Comparison of ENCODE assay signal across 8 mouse cellular contexts in the genomic region with DNA sequence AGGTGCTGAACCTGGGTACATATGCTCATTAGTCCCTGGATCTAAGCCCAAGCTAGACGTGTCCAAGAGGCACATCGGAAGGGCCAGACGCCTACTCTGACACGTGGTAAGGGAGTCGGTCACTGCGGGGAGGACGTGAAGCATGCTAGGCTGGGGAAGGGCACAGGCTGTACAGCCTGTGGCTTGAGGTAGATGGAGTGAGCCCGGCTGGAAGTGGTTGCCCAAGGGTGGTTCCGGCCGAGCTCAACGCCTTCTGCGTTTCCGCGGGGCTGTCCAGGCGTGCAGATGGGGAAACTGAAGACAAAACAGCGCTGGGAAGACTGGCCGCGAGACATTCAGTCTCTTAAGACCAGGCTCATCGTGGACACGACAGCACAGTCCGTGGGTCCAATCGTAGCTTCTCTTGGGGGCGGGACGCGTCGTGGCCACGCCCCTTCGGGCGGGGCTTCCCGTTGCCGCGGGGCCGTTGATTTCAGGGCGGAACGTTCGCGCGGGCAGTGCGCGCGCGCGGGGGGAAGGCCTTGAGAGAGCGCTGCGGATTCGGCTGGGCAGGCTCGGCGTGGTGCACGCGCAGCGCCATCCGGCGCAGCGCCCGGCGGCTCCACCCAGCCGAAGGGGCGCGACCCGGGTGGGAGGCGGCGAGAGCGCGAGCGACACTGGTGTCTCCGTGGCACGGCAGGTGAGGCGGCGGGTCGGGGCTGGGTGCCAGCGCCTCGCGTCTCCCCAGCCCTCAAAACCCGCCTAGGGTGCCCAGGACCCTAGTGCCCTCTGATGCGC. TPM values are rescaled to one million over a fixed set of nuclear protein-coding genes. Genes with fewer than 3 reads are reported as not detected.
A peak's percentile ranks its signal among the peaks of the same experiment; 100 is the strongest.
DNase-seq lines count a peak whose midpoint lies in the region; ATAC-seq and TF ChIP-seq lines count a peak whose summit lies in the region.

No protein-coding gene starts in this region.

- ATAC-seq in heart, embryonic 11.5 days (replicated peaks; ENCODE audit: insufficient number of reproducible peaks, low FRiP score, low TSS enrichment): peak; percentile 96
- ATAC-seq in kidney, embryonic 16.5 days (ENCODE audit: low FRiP score, low TSS enrichment): peak; percentile 94

- H3ac ChIP-seq in myocyte (ENCODE audit: control insufficient read depth, insufficient read length): peak overlapping the region; percentile 66

- H3K4me3 ChIP-seq in bone marrow macrophage, adult 2 months (ENCODE audit: insufficient read depth, low read length): peak overlapping the region; percentile 85
- H3K4me3 ChIP-seq in embryonic fibroblast, embryonic 13.5 days (ENCODE audit: insufficient read depth, low read length): peak overlapping the region; percentile 69
- H3K4me3 ChIP-seq in heart, embryonic 11.5 days (ENCODE audit: low read depth, low read length): peak overlapping the region; percentile 79
- H3K4me3 ChIP-seq in kidney, embryonic 16.5 days (ENCODE audit: low read length): peak overlapping the region; percentile 73
- H3K4me3 ChIP-seq in liver, adult 2 months (ENCODE audit: insufficient read depth, low read depth, low read length): peak overlapping the region; percentile 59
- peak overlapping the region; percentile 58 for H3K4me3 ChIP-seq in myocyte

- WGBS in heart, embryonic 11.5 days (ENCODE audit: insufficient replicate concordance): under 1% methylated on average over 63 of the region's 75 CpGs
- WGBS in kidney, embryonic 16.5 days: under 1% methylated on average over 64 of the region's 75 CpGs
- under 1% methylated on average over 74 of the region's 75 CpGs for WGBS in liver, adult 2 months

- no peak for TF ChIP-seq CTCF in bone marrow macrophage, adult 2 months (IDR thresholded peaks at IDR 0.05; ENCODE audit: low read depth, low read length)
- TF ChIP-seq CTCF in embryonic fibroblast, embryonic 13.5 days (IDR thresholded peaks at IDR 0.05; ENCODE audit: borderline replicate concordance, insufficient read depth, low read length): no peak
- TF ChIP-seq CTCF in liver, adult 2 months (IDR thresholded peaks at IDR 0.05; ENCODE audit: low read depth, low read length): no peak

- TF ChIP-seq POLR2A in bone marrow macrophage, adult 2 months (IDR thresholded peaks at IDR 0.05; ENCODE audit: borderline replicate concordance, low read depth, low read length): no peak; the same call in 1 of the 2 replicates
- peak; percentile 88 for TF ChIP-seq POLR2A in embryonic fibroblast, embryonic 13.5 days (IDR thresholded peaks at IDR 0.05; ENCODE audit: low read depth, low read length)
- TF ChIP-seq POLR2A in liver, adult 2 months (IDR thresholded peaks at IDR 0.05; ENCODE audit: extremely low read depth, insufficient read depth, low read length): 0 out of 2 replicates have a peak, but pooled peaks have one; percentile 29
- TF ChIP-seq POLR2A in myocyte (IDR thresholded peaks at IDR 0.05; ENCODE audit: insufficient read length, low read depth): peak; percentile 84

- peak overlapping the region; percentile 86 for H3K9ac ChIP-seq in heart, embryonic 11.5 days (ENCODE audit: low read depth, low read length)
- H3K9ac ChIP-seq in kidney, embryonic 16.5 days (replicated peaks; ENCODE audit: low read length): peak overlapping the region; percentile 77
- peak overlapping the region; percentile 70 for H3K9ac ChIP-seq in liver, adult 2 months (ENCODE audit: low read depth, low read length)

- no peaks in the 10 kb centered on the region for H3K79me2 ChIP-seq in liver, adult 2 months (ENCODE audit: control insufficient read depth, insufficient read depth, low read length)
- peaks cover 46% of the 10 kb centered on the region for H3K79me2 ChIP-seq in myocyte (ENCODE audit: control insufficient read depth, insufficient read depth)

- peaks cover 33% of the 10 kb centered on the region for H3K4me1 ChIP-seq in bone marrow macrophage, adult 2 months (ENCODE audit: control insufficient read depth, insufficient read depth, low read length)
- H3K4me1 ChIP-seq in embryonic fibroblast, embryonic 13.5 days (ENCODE audit: control insufficient read depth, insufficient read depth, low read length): peaks cover 10% of the 10 kb centered on the region
- H3K4me1 ChIP-seq in heart, embryonic 11.5 days (ENCODE audit: control insufficient read depth, insufficient read depth, low read length): peaks cover 14% of the 10 kb centered on the region
- peaks cover 18% of the 10 kb centered on the region for H3K4me1 ChIP-seq in kidney, embryonic 16.5 days (ENCODE audit: insufficient read depth, low read length)
- H3K4me1 ChIP-seq in liver, adult 2 months (ENCODE audit: control insufficient read depth, insufficient read depth, low read length): peaks cover 3% of the 10 kb centered on the region; the same call in 1 of the 2 replicates

- H3K9me3 ChIP-seq in heart, embryonic 11.5 days (replicated peaks; ENCODE audit: control insufficient read depth, low read length): no peaks in the 10 kb centered on the region
- no peaks in the 10 kb centered on the region for H3K9me3 ChIP-seq in kidney, embryonic 16.5 days (ENCODE audit: low read length)

- H3K27ac ChIP-seq in bone marrow macrophage, adult 2 months (ENCODE audit: insufficient read depth, low read depth, low read length): peak overlapping the region; percentile 40
- H3K27ac ChIP-seq in embryonic fibroblast, embryonic 13.5 days (ENCODE audit: insufficient read depth, low read length): peak overlapping the region; percentile 34; the same call in 1 of the 2 replicates
- H3K27ac ChIP-seq in heart, embryonic 11.5 days (ENCODE audit: low read depth, low read length): peak overlapping the region; percentile 24; the same call in 1 of the 2 replicates
- peak overlapping the region; percentile 63; the same call in 1 of the 2 replicates for H3K27ac ChIP-seq in kidney, embryonic 16.5 days (ENCODE audit: low read length)
- no peak overlapping the region for H3K27ac ChIP-seq in liver, adult 2 months (replicated peaks; ENCODE audit: insufficient read depth, low read depth, low read length)

- no peaks in the 10 kb centered on the region for H3K36me3 ChIP-seq in heart, embryonic 11.5 days (ENCODE audit: control insufficient read depth, insufficient read depth, low read length)
- H3K36me3 ChIP-seq in kidney, embryonic 16.5 days (ENCODE audit: insufficient read depth, low read length): no peaks in the 10 kb centered on the region
- H3K36me3 ChIP-seq in liver, adult 2 months (ENCODE audit: control insufficient read depth, insufficient read depth, low read length): no peaks in the 10 kb centered on the region
- H3K36me3 ChIP-seq in myocyte (ENCODE audit: control insufficient read depth, insufficient read depth): no peaks in the 10 kb centered on the region
- no peaks in the 10 kb centered on the region for H3K36me3 ChIP-seq in splenic B cell, adult 2 months (ENCODE audit: control insufficient read depth, insufficient read depth, low read length, poor library complexity, severe bottlenecking)

- peaks cover 8% of the 10 kb centered on the region for H3K27me3 ChIP-seq in heart, embryonic 11.5 days (ENCODE audit: control insufficient read depth, insufficient read depth, low read length)
- H3K27me3 ChIP-seq in kidney, embryonic 16.5 days (ENCODE audit: insufficient read depth, low read length): no peaks in the 10 kb centered on the region; the same call in 1 of the 2 replicates
- no peaks in the 10 kb centered on the region for H3K27me3 ChIP-seq in liver, adult 2 months (ENCODE audit: control insufficient read depth, insufficient read depth, low read length)
- H3K27me3 ChIP-seq in myocyte (ENCODE audit: control insufficient read depth, insufficient read depth, insufficient read length): no peaks in the 10 kb centered on the region
- no peaks in the 10 kb centered on the region for H3K27me3 ChIP-seq in splenic B cell, adult 2 months (ENCODE audit: control insufficient read depth, insufficient read depth, low read length, poor library complexity, severe bottlenecking)

- peak; percentile 99 for DNase-seq in A20 (ENCODE audit: low read depth, low spot score)
- peak; percentile 77 for DNase-seq in liver, adult 2 months (ENCODE audit: extremely low read depth, low read depth, low spot score)
- peak; percentile 97 for DNase-seq in splenic B cell, adult 2 months (ENCODE audit: low read depth, low spot score)

- peak overlapping the region; percentile 87 for H3K4me2 ChIP-seq in heart, embryonic 11.5 days
- H3K4me2 ChIP-seq in kidney, embryonic 16.5 days (replicated peaks; ENCODE audit: low read depth, low read length): peak overlapping the region; percentile 90
- H3K4me2 ChIP-seq in myocyte (ENCODE audit: low read depth): peak overlapping the region; percentile 99

TF ChIP-seq in myocyte, 11 proteins besides CTCF, POLR2A, EP300 and RAD21 (continues in another document):
- peak; percentile 71 for TF ChIP-seq SRF (IDR thresholded peaks at IDR 0.05; ENCODE audit: control insufficient read depth, insufficient read length, low read depth)

RNA-seq across cellular contexts. Expression of gene Fam118a, which starts 8.0 kb away (rescaled TPM):
- 7.5 and 10.1 TPM in 2 replicates for polyA plus RNA-seq in bone marrow macrophage, adult 2 months (2012; ENCODE audit: insufficient read depth, insufficient read length, missing spikeins)
- polyA plus RNA-seq in embryonic fibroblast, embryonic 13.5 days (2011; ENCODE audit: insufficient read length, low read depth, missing spikeins): 21.1 and 28.6 TPM in 2 replicates
- 16.2 and 20.1 TPM in 2 replicates for polyA plus RNA-seq in heart, embryonic 11.5 days (2014; fragmentation: Nextera tagmentation; extraction: Ambion mirVana)
- 23.3 and 23.9 TPM in 2 replicates for polyA plus RNA-seq in kidney, embryonic 16.5 days (2015; fragmentation: Nextera tagmentation; extraction: Ambion mirVana)
- total RNA-seq in liver, adult 2 months (2014; rRNA removed): 2.6 and 3.0 TPM in 2 replicates
- 0.98 and 1.3 TPM in 2 replicates for polyA plus RNA-seq in liver, adult 2 months (2012; rRNA removed)
- polyA plus RNA-seq in myocyte (2012; fragmentation: generic; extraction: Trizol): 16.0 TPM

RNA-seq across cellular contexts. Expression of gene Upk3a, which starts 19.8 kb away (rescaled TPM):
- polyA plus RNA-seq in bone marrow macrophage, adult 2 months (2012; ENCODE audit: insufficient read depth, insufficient read length, missing spikeins): not detected in 2 replicates
- polyA plus RNA-seq in embryonic fibroblast, embryonic 13.5 days (2011; ENCODE audit: insufficient read length, low read depth, missing spikeins): not detected in 2 replicates
- not detected in 2 replicates for polyA plus RNA-seq in heart, embryonic 11.5 days (2014; fragmentation: Nextera tagmentation; extraction: Ambion mirVana)
- polyA plus RNA-seq in kidney, embryonic 16.5 days (2015; fragmentation: Nextera tagmentation; extraction: Ambion mirVana): 65.9 and 74.8 TPM in 2 replicates
- not detected in 2 replicates for total RNA-seq in liver, adult 2 months (2014; rRNA removed)
- not detected in 2 replicates for polyA plus RNA-seq in liver, adult 2 months (2012; rRNA removed)
- not detected for polyA plus RNA-seq in myocyte (2012; fragmentation: generic; extraction: Trizol)

RNA-seq across cellular contexts. Expression of gene 5031439G07Rik, which starts 48.4 kb away (rescaled TPM):
- 132 and 141 TPM in 2 replicates for polyA plus RNA-seq in bone marrow macrophage, adult 2 months (2012; ENCODE audit: insufficient read depth, insufficient read length, missing spikeins)
- 23.5 and 35.8 TPM in 2 replicates for polyA plus RNA-seq in embryonic fibroblast, embryonic 13.5 days (2011; ENCODE audit: insufficient read length, low read depth, missing spikeins)
- 4.6 and 8.1 TPM in 2 replicates for polyA plus RNA-seq in heart, embryonic 11.5 days (2014; fragmentation: Nextera tagmentation; extraction: Ambion mirVana)
- polyA plus RNA-seq in kidney, embryonic 16.5 days (2015; fragmentation: Nextera tagmentation; extraction: Ambion mirVana): 7.1 and 7.2 TPM in 2 replicates
- 9.8 and 11.3 TPM in 2 replicates for total RNA-seq in liver, adult 2 months (2014; rRNA removed)
- polyA plus RNA-seq in liver, adult 2 months (2012; rRNA removed): 9.0 and 11.2 TPM in 2 replicates
- 44.0 TPM for polyA plus RNA-seq in myocyte (2012; fragmentation: generic; extraction: Trizol)

Comparison
In these comparisons a context has a peak if more than half of its experiments do, and no peak if none do; other contexts are left out.
1. RNA of gene Upk3a, which starts 19.8 kb away (polyA plus RNA-seq): 65.9 to 74.8 TPM in kidney, embryonic 16.5 days; not detected in bone marrow macrophage, adult 2 months, not detected in embryonic fibroblast, embryonic 13.5 days, not detected in heart, embryonic 11.5 days, not detected in liver, adult 2 months and not detected in myocyte (single experiment); every median in the first group is over 10 times any median in the second.
2. Peak in every context shown above with its lines, with median percentiles within 50 percentile points of each other: DNase-seq, H3K4me3 ChIP-seq, H3K4me2 ChIP-seq and H3K9ac ChIP-seq.